In the genomic region with DNA sequence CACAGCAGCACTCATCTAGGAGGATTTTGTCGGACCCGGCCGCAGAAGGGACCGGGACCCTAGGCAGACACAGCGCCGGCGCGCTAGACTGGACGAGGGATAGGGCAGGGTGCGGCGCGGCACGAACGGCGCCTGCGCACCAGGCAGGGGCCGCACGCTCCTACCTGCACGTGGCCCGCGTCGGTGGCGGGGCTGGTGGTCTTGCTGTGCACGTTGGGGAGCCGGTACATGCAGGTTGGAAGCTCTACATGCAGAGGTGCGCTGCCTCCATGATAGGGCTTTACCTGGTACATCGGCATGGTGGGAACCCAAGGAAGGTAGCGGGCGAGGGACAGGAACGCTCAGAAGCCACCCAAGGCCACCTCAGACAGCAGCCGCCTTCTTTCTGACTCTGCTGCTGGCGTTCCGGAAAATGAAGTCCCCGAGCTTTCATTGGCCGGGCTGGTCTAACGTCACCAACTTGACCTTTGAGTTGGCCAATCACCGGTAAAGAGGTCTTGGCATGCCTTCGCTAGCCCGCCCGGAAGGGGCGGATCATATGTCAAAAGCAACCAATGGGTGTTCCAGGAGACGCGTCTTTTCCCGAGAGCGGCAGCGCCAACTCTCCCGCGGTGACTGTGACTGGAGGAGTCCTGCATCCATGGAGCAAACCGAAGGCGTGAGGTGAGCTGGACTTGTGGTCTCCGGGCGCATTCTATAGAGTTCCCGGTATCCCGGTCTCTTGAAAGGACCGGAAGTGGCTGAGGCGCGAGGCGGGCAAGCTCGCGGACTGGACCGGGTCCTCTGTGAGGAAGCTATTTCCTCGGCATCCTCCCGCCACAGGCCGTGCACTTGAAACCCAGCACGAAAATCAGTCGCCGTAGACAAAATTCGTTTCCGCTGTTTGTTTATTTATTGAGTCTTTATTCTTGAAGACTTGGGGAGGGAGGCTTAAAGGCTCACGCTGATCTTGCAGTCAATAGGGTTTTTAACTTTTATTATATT, we compare ENCODE assay signal across 8 mouse cellular contexts. TPM values are rescaled to one million over a fixed set of nuclear protein-coding genes. Genes with fewer than 3 reads are reported as not detected.
A peak's percentile ranks its signal among the peaks of the same experiment; 100 is the strongest.
DNase-seq lines count a peak whose midpoint lies in the region; ATAC-seq lines count a peak whose summit lies in the region.

Gene Aimp2, minus strand, starts transcription at position 431 of the 984 bp plus-strand sequence.
Gene Pms2, plus strand, starts transcription at position 548 of the 984 bp plus-strand sequence.

- peaks cover 13% of the 10 kb centered on the region for H3K36me3 ChIP-seq in hindbrain, embryonic 15.5 days

- WGBS in hindbrain, embryonic 15.5 days, result under 1% methylated on average over 70 of the region's 70 CpGs

- no peaks in the 10 kb centered on the region for H3K9me3 ChIP-seq in hindbrain, embryonic 15.5 days

- peak within 1 kb of the TSS; percentile 59 for H3K4me3 ChIP-seq in hindbrain, embryonic 15.5 days

- H3K4me1 ChIP-seq in hindbrain, embryonic 15.5 days (replicated peaks), result peaks cover 26% of the 10 kb centered on the region

- ATAC-seq in hindbrain, embryonic 15.5 days (ENCODE audit: low FRiP score, low read depth), result peak; percentile 99

- H3K27ac ChIP-seq in hindbrain, embryonic 15.5 days (replicated peaks), result peak within 1 kb of the TSS; percentile 89

- H3K9ac ChIP-seq in hindbrain, embryonic 15.5 days, result peak within 1 kb of the TSS; percentile 64

- no peaks in the 10 kb centered on the region for H3K27me3 ChIP-seq in hindbrain, embryonic 15.5 days

- peak within 1 kb of the TSS; percentile 82 for H3K4me2 ChIP-seq in hindbrain, embryonic 15.5 days

- DNase-seq in T-cell, adult 2 months (ENCODE audit: low spot score), result peak; percentile 95
- DNase-seq in cerebellum, postnatal 36 days, result peak; percentile 95 to 96
- peak; percentile 96 to 99 for DNase-seq in frontal cortex, postnatal 36 days (ENCODE audit: low spot score in 2 of 2)
- DNase-seq in left cerebral cortex, adult 11 months (ENCODE audit: low spot score), result peak; percentile 96
- peak; percentile 96 to 97 for DNase-seq in lung, postnatal 4 days
- DNase-seq in retina, postnatal 7 days (ENCODE audit: low read depth, low spot score), result peak; percentile 97
- peak; percentile 77 for DNase-seq in urinary bladder, adult 2 months (ENCODE audit: low spot score)

RNA-seq across cellular contexts. Expression of gene Aimp2, which starts in this region (rescaled TPM):
- polyA plus RNA-seq in hindbrain, embryonic 15.5 days (2015; fragmentation: Nextera tagmentation; extraction: Ambion mirVana), result 88.8 and 89.5 TPM in 2 replicates
- polyA plus RNA-seq in urinary bladder, adult 2 months (2012; rRNA removed), result 46.7 and 53.3 TPM in 2 replicates

RNA-seq across cellular contexts. Expression of gene Pms2, which starts in this region (rescaled TPM):
- 26.8 and 31.0 TPM in 2 replicates for polyA plus RNA-seq in hindbrain, embryonic 15.5 days (2015; fragmentation: Nextera tagmentation; extraction: Ambion mirVana)
- polyA plus RNA-seq in urinary bladder, adult 2 months (2012; rRNA removed), result 6.5 and 7.1 TPM in 2 replicates

Comparison
In these comparisons a context has a peak if more than half of its experiments do, and no peak if none do; other contexts are left out.
1. Peak in every context shown above with its lines: DNase-seq, ATAC-seq, H3K4me3 ChIP-seq and H3K27ac ChIP-seq.